Mouse (Mus musculus): ENCODE results near the gene Ggnbp2. TPM values are rescaled to one million over a fixed set of nuclear protein-coding genes. Genes with fewer than 3 reads are reported as not detected.

Gene Ggnbp2
- total RNA-seq (2023): 166 TPM

DNA sequence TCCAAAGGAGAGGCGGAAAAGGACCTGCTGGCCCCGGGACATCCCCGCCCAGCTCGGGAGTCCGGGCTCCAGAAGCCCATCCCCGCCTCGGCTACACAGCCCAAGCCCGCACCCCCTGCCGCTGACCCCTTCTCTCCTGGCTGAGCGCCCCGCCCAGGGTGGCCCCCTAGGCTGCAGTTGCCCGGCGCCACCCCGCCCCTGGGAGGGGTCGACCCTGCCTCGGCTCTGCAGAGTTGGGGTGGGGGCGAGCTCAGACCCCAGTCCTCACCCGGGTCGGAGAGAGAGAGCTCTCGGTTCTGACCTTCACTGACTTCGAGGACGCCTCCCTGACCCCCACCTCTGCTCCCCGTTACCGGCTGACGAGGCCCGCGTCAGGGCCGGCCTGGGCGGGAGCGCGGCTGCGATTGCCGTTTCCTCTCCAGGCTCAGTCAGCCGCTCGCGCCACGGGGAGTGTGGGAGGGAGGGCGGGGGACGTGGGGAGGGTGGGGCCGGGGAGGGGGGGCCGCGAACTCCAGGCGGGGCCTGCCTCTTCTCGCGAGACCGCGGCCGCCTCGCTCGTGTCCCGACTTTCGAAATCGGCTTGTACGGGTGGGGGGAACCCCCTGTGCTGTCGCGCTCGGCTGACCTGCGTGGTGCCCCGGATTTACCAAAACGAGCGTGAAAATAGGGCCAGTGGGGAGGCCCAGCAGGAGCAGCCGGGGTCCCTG, at the start of gene Ggnbp2:
Gene Ggnbp2 (minus strand): TSS at position 481 of the 707 bp plus-strand sequence.

DNA sequence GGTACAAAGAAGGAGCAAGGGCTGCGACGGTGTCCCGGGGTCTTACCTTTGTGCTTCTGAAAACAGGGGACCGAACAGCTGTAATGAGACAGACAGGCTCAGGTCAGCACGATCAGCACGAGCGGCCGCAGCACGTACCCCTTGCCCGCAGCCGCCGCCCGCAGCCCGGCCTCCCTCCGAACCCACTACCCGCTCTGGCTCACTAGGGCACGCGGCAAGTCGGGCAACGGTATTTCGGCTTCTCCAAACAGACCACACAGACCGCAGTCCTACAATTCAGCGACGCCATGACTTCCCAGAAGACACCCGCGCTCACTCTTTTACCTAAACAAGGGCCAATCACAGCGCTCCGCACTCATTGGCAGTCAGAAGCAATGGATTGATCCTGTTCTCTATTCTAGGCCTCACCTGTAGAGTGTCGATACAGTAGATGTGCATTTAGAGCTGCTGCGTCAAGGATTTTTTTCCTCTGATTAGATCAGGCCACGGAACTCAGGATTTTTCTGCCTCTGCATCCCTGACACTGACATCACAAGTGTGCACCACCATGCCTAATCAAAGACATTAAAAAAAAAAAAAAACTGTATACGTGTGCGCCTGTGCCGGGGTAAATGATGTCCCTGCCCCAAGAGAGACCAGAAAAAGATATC, 45.6 kb upstream of the Ggnbp2 start, which contains the start of gene Znhit3:
Gene Znhit3 (minus strand): TSS at position 314 of the 650 bp plus-strand sequence.

DNA sequence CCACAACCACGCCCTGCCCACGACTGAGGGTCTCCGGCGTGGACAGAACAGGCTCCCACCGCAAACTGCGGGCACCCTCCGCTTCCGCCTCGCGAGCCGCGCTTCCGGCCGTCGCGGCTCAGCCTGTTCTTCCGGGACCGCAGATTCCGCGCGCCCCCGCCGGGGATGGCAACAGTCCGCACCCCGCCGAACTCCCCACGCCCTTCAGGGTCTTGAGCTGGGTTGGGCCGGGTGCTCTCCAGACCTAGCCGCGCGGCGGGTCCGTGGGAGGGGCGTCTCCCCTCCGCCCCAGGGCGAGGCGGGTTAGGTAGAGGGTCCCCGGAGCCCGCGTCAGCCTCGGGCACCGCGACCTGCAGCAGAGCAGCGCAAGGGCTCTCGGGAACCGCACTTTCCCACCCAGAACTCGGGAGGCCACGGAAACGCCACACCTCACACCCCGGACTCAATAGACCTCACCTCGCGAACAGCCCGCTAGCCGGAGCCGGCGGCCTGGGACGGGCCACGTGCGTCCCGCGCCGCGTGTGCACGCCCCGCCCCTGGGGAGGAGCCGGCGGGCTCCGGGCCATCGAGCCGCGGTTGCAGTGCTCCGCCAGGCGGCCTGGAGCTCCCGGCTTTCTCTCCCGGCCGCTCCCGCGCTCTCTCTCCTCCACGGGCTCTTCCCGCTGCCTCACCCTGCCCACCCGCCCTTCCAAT, 9.3 kb upstream of the Ggnbp2 start, which contains the start of the genes Myo19 and Pigw:
Gene Myo19 (plus strand): TSS at position 377 of the 693 bp plus-strand sequence.
Gene Pigw (minus strand): TSS at position 514 of the 693 bp plus-strand sequence.

DNA sequence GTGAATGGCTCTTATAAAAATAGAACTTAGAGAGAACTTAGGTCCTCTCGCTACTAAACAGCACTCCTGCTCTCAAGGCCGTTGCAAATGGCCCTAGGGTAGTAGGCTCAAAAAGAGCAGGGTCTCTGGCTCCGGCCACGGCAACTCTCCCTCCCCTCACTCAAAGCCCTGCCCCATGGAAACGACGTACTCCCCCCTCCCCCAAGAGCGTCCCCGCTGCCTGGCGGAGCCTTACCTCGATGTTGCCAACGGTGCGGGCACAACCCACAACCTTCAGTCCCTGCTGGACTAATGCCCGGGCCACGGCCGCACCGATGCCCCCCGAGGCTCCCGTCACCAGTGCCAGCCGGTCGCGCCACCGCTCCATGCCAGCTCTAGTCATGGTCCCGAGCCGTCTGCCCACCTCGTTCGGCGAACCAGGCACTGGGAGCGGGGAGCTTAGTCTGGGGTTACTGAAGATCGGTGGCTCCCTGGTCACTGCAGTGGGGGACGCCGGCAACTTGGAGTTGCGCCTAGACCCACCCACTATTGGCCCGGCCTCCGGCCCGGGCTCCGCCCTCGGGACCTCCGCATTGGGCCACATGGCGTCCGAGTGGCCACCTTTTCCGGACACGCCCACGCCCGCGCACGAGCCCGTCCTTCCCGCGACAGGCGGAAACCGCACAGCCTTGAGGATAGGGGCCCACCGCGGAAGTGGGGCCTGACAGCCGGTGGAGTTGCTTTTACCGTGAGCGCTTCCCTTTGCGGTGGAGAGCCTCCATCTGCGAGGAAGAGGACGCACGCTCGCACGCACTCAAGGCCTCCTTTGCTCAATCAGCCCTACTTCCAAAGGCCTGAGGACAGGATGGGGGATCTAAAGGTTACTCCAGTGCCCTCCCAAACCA, 41.9 kb downstream of the Ggnbp2 start, which contains the start of gene Dhrs11:
Gene Dhrs11 (minus strand): TSS at position 479 of the 884 bp plus-strand sequence.

DNA sequence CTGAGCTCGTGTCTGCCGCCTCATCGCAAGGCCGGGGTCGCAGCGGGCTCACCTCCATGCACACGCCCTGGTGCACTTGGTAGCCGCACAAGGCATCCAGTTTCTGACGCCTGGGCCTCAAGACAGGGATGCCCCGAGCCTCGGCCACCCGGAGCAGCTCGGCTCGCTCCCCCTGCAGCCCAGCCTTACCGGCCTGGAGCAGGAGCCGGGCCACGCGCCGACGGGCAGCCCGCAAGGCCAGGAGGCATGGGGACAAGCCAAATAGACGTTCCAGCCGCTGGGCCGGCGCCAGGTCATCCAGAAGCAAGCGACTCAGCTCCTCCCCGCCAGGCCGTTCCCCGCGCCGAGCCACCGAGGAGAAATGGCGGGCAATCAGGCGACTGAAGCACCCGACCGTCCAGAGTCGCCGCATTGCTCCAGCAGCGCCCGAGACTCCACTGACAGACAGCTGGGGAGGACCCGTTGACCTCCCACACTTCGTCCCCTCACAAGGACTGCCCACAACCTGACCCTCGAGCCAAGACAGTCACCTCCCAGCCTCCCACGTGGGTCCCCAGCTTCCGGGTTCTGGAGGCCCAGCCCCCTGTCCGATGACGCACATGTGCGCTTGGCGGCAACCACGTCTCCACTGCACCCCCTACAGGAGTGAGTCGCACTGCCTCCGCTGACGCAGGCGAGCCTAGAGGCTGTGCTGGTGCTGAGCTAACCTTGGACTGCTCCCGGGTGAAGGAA, 51.5 kb downstream of the Ggnbp2 start, which contains the start of gene Mrm1:
Gene Mrm1 (minus strand): TSS at position 555 of the 732 bp plus-strand sequence.

Other genes with a start within 250 kb of the Ggnbp2 start
- gene Mrm1, start 51.3 kb downstream of the Ggnbp2 start, total RNA-seq (2023): 22.3 TPM
- gene Dhrs11, start 41.8 kb downstream of the Ggnbp2 start, total RNA-seq (2023): 12.3 TPM
- 20.3 TPM for gene Myo19, start 9.3 kb upstream of the Ggnbp2 start, total RNA-seq (2023)
- gene Pigw, start 9.5 kb upstream of the Ggnbp2 start, total RNA-seq (2023): 7.3 TPM
- 25.6 TPM for gene Znhit3, start 45.5 kb upstream of the Ggnbp2 start, total RNA-seq (2023)
- gene Car4, start 87.0 kb upstream of the Ggnbp2 start, total RNA-seq (2023): not detected